Mouse (Mus musculus) limb, embryonic 11.5 days (tissue): ENCODE measurements around the gene Slc35b3. TPM values are rescaled to one million over a fixed set of nuclear protein-coding genes. Genes with fewer than 3 reads are reported as not detected.

ENCODE experiments used
- ATAC-seq: fragments of 200-750 bp; cut with Nextera tagmentation; 2 replicates; pipeline ENCODE4 v1.8.0; 2017; ENCODE audit warnings: low read depth; ENCODE audit not compliant: insufficient number of reproducible peaks, low FRiP score, low TSS enrichment
- DNase-seq: peaks from one replicate; pipeline ENCODE4 v3.0.0-alpha.2; 2015; ENCODE audit warnings: low spot score
- H3K27ac ChIP-seq: fragments of 300-500 bp; sonication (generic); replicated peaks from 2 replicates; pipeline ENCODE4 v1.5.1; 2014; ENCODE audit warnings: low read depth, mild to moderate bottlenecking, low read length
- H3K27me3 ChIP-seq: fragments of 300-500 bp; sonication (generic); 2 replicates; pipeline ENCODE4 v1.6.1; 2014; ENCODE audit warnings: mild to moderate bottlenecking, low read length, mixed read lengths; ENCODE audit not compliant: control insufficient read depth, insufficient read depth
- H3K36me3 ChIP-seq: fragments of 300-500 bp; sonication (generic); 2 replicates; pipeline ENCODE4 v1.6.1; 2014; ENCODE audit warnings: mild to moderate bottlenecking, low read length, moderate library complexity, mixed read lengths; ENCODE audit not compliant: control insufficient read depth, insufficient read depth
- H3K4me1 ChIP-seq: fragments of 300-500 bp; sonication (generic); 2 replicates; pipeline ENCODE4 v1.6.1; 2014; ENCODE audit warnings: low read length, mixed read lengths; ENCODE audit not compliant: control insufficient read depth, insufficient read depth
- H3K4me2 ChIP-seq: fragments of 300-500 bp; sonication (generic); 2 replicates; pipeline ENCODE4 v1.6.1; 2014; ENCODE audit warnings: low read depth, mild to moderate bottlenecking, moderate library complexity; ENCODE audit not compliant: severe bottlenecking
- H3K4me3 ChIP-seq: fragments of 300-500 bp; sonication (generic); 2 replicates; pipeline ENCODE4 v1.5.1; 2014; ENCODE audit warnings: low read depth, low read length
- H3K9ac ChIP-seq: fragments of 300-500 bp; sonication (generic); 2 replicates; pipeline ENCODE4 v1.6.1; 2014; ENCODE audit warnings: mild to moderate bottlenecking, low read length
- H3K9me3 ChIP-seq: fragments of 300-500 bp; sonication (generic); 2 replicates; pipeline ENCODE4 v1.6.1; 2016; ENCODE audit warnings: low read length; ENCODE audit not compliant: control insufficient read depth
- WGBS: fragments of 180-500 bp; shearing (Covaris S2); extraction: QIAGEN DNeasy Blood & Tissue Kit; methylation state at CpG from one replicate; pipeline ENCODE4 v1.1.7; 2014; 5-methylcytosine and 5-hydroxymethylcytosine counted together
- polyA plus RNA-seq: library from polyadenylated mRNA; unstranded; fragments of >200 nt; fragmentation: Nextera tagmentation; extraction: Ambion mirVana; gene quantifications from 2 replicates; pipeline ENCODE4 v1.2.1, GENCODE M21; 2014

Gene Slc35b3
- 30.4 and 34.6 TPM in 2 replicates for polyA plus RNA-seq

DNA sequence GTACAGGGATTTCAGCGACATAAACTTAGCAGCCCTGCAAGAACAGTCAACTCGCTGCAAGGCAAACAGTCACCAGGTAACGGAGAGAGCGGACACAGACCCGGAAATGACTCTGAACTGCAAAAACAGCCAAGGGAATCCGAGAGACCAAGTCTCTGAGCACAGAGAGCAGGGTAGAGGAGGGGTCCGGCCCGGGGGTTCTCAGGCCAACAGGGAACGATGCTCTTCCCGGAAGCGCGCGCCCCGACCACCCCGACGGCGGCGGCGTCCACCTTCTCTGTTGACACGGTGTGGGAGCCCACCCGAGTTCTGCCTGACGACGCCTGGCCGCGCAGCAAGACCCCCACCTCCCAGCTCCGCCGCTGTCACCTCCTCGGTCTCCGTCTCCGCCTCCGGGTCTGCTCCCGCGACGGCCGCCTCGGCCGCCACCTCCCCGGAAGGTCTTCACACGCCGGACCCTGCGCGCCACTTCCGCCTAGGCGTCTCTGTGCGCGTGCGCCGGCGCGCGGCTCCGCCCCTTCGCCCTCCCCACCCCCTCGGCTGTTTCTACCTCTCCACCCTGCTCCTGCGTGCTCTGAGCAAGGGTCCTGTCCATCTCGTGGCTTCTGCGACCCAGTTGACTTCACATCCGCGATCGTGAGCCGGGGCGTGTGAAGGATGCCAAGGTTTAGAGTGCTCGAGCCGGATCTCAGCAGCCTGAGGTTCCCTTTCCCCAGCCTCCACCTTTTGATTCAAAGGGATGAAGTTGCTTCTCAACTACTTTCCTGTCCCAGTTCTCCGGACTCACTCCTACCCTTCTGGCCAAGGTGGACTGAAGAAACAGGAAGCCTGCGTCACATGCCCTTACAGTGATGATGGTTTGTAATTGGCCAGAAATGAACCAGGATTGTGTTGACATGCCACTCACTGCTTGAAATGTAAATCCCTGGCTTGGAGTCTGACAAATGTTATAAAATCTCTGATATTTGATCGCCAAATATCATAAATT lies at the start of gene Slc35b3:
TSS of gene Slc35b3 (minus strand) at position 813 of the 988 bp plus-strand sequence.
- Histone ChIP-seq H3K9ac (peak within 1 kb of the TSS; percentile 76), H3K27me3 (no peaks in the 10 kb centered on the region), H3K9me3 (no peaks in the 10 kb centered on the region), H3K36me3 (no peaks in the 10 kb centered on the region), H3K4me3 (peak within 1 kb of the TSS; percentile 89), H3K4me1 (no peaks in the 10 kb centered on the region), H3K4me2 (peak within 1 kb of the TSS; percentile 58), H3K27ac (peak within 1 kb of the TSS; percentile 9)
- WGBS, result 2% methylated on average over 66 of the region's 67 CpGs
- ATAC-seq (peak; percentile 97), DNase-seq (peak; percentile 90)

DNA sequence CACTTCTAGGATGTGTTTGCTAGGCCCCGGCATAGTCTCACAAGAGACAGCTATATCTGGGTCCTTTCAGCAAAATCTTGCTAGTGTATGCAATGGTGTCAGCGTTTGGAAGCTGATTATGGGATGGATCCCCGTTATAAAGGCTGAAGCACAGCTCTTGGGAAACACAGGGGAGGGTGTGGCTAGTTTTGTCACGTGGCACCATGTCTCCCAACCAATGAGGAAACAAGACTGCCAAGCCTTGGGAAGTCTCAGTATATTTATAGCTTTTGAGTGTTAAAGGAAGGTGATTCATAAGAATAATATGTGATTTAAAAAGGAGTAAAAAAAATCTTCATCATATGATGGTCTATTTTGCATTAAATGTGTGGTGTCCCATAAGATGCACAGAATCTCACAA lies 49.6 kb upstream of the Slc35b3 start:
- H3K4me1 ChIP-seq, result no peaks in the 10 kb centered on the region
- no peak overlapping the region for H3K9ac ChIP-seq
- H3K4me3 ChIP-seq, result no peak overlapping the region
- no peaks in the 10 kb centered on the region for H3K9me3 ChIP-seq
- H3K27ac ChIP-seq, result no peak overlapping the region
- H3K27me3 ChIP-seq, result no peaks in the 10 kb centered on the region
- no peak overlapping the region for H3K4me2 ChIP-seq
- H3K36me3 ChIP-seq, result no peaks in the 10 kb centered on the region
- WGBS, result 90% methylated on average over 4 of the region's 4 CpGs
- ATAC-seq (no peak), DNase-seq (no peak)

DNA sequence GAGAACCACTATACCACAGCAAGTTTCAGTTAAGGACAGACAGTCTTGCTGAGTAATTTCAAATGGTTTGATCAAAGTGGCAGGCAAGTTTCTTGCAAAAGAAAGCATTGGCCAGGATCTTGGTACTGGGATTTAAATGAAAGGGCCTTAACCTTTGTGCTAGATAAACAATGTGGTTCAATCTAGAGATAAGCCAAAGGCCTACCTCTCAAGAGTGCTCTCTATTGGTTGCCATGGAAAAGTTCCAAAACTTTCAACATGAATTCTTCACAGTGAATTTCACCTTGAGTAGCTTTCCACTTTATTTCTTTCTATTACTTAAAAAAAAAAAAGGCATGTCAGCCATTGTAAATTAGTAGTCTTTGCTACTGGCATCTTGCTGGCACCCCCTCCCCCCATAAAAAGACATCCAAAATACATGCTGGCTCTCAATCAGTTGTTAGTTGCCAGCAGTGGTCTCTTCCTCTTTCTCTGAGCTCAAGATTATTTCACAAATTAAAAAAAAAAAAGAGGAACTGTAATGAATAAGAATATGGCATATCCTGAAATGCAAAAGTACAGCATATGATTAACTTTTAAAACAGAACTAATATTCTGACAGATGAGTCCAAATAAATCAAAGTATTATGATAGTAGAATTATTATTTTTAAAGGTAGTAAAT lies 42.6 kb upstream of the Slc35b3 start:
- H3K9me3 ChIP-seq, result no peaks in the 10 kb centered on the region
- H3K36me3 ChIP-seq, result no peaks in the 10 kb centered on the region
- no peaks in the 10 kb centered on the region for H3K4me1 ChIP-seq
- no peak overlapping the region for H3K9ac ChIP-seq
- ATAC-seq (no peak), DNase-seq (no peak)
- H3K27ac ChIP-seq, result no peak overlapping the region
- H3K4me2 ChIP-seq, result no peak overlapping the region
- no peaks in the 10 kb centered on the region for H3K27me3 ChIP-seq
- no peak overlapping the region for H3K4me3 ChIP-seq

DNA sequence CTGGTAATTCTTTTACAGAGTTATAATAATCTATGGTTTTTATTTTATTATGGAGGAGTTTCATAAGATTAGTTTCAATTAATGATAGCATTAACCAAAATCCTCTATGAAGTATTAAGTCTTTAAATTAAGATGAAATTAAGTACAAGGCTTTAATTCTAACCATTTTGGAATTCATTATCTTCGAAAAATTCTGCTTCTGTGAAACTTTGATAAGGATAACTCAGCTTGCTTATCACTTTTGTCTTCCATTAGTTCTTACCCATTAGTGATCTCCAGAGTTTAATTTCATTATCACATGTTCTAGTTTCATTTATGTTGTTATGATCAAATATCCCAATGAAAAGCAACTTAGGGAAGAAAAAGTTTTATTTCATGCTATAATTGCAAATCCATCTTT lies 41.7 kb upstream of the Slc35b3 start:
- DNase-seq (no peak), ATAC-seq (no peak)
- no peak overlapping the region for H3K4me2 ChIP-seq
- no peak overlapping the region for H3K4me3 ChIP-seq
- no peaks in the 10 kb centered on the region for H3K9me3 ChIP-seq
- H3K27me3 ChIP-seq, result no peaks in the 10 kb centered on the region
- H3K4me1 ChIP-seq, result no peaks in the 10 kb centered on the region
- H3K27ac ChIP-seq, result no peak overlapping the region
- no peak overlapping the region for H3K9ac ChIP-seq
- WGBS, result 76% methylated on average over 1 of the region's 1 CpGs
- H3K36me3 ChIP-seq, result no peaks in the 10 kb centered on the region

DNA sequence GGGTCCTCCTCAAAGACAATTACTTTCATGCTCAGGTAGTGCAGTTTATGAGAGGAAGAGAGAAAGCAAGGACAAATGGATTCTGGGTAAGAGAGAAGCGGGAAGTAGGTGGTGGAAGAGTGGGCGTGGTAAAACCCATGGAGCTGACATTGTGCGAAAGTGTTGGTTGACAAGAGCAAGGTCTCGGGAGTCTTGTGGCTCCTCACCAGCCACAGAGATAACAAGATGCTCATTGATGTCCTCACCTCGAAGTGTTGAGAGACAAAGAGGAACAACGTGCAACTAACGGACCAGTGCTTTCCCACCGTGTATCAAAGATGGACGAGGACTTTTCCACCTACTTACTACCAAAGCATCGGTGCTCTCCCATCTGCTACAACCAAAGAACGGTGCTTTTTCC lies 40.8 kb upstream of the Slc35b3 start:
- Histone ChIP-seq H3K4me1 (no peaks in the 10 kb centered on the region), H3K36me3 (no peaks in the 10 kb centered on the region), H3K4me3 (no peak overlapping the region), H3K27ac (no peak overlapping the region), H3K27me3 (no peaks in the 10 kb centered on the region), H3K9me3 (no peaks in the 10 kb centered on the region), H3K4me2 (no peak overlapping the region), H3K9ac (no peak overlapping the region)
- ATAC-seq, result no peak
- no peak for DNase-seq
- 93% methylated on average over 11 of the region's 11 CpGs for WGBS

DNA sequence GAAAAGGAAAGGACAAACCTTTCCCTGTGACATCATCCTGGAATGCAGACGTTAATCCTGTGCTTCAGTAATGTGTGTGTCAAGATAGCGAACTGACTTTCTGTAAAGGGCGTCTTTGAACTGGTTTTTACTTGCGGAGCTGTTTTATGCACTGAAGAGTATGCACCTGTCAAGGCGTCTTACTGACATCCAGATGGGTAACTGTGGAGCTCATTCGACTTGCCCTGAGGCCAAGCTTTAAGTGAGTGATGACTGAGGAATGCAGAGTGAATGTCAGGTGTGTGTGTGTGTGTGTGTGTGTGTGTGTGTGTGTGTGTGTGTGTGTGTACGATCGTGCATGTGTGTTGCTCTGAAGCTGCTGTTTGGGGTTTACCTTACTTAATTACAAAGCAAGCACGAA lies 38.3 kb upstream of the Slc35b3 start:
- H3K9ac ChIP-seq, result no peak overlapping the region
- DNase-seq, result no peak
- no peak overlapping the region for H3K4me2 ChIP-seq

DNA sequence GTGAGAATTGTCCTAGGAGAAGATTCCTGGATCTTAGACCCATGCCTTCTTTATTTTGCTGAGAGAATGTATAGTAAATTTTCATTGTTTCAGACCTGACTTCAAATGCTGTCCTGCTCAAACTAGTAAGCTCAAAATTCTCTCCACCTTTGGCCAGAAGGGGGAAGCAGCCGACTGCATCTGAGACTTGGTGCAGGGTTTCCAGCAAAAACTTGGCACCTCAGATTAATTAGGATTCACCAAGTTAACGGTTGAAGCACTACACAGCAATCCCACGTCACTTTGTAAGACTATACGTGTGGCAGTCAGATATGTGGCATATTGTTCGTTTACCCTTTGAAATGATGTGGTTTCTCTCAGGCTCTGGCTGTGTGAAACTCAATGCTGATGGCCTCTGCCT lies 31.9 kb upstream of the Slc35b3 start:
- Histone ChIP-seq H3K9ac (no peak overlapping the region), H3K4me2 (no peak overlapping the region), H3K9me3 (no peaks in the 10 kb centered on the region), H3K4me3 (no peak overlapping the region), H3K27me3 (no peaks in the 10 kb centered on the region), H3K4me1 (no peaks in the 10 kb centered on the region), H3K36me3 (no peaks in the 10 kb centered on the region), H3K27ac (no peak overlapping the region)
- no peak for ATAC-seq
- 29% methylated on average over 5 of the region's 5 CpGs for WGBS
- peak; percentile 63 for DNase-seq

More for the DNA sequence above, 38.3 kb upstream of the Slc35b3 start:
- Histone ChIP-seq H3K9me3 (no peaks in the 10 kb centered on the region), H3K4me1 (no peaks in the 10 kb centered on the region), H3K27ac (no peak overlapping the region), H3K4me3 (no peak overlapping the region), H3K36me3 (no peaks in the 10 kb centered on the region), H3K27me3 (no peaks in the 10 kb centered on the region)
- 67% methylated on average over 9 of the region's 9 CpGs for WGBS
- ATAC-seq, result no peak

DNA sequence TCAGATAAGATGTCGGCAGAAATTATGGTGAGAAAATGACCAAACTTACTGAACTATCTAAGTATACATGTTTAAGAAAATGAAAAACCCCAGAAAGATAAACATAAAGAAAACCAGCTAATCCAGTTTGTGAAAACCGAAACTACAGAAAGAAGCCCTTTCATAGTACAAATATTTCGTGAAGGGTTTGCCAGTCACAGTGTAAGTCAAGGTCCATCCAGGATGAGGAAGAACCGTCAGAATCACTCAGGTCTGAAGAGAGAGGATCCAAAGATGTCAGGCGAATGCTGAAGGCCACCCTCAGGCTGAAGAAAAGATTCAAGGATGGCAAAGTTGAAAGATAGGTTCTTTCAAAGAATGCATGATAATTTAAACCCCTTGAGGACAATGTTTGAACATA lies 23.1 kb upstream of the Slc35b3 start:
- Histone ChIP-seq H3K36me3 (no peaks in the 10 kb centered on the region), H3K4me1 (no peaks in the 10 kb centered on the region), H3K9ac (no peak overlapping the region), H3K9me3 (no peaks in the 10 kb centered on the region), H3K4me3 (no peak overlapping the region), H3K27ac (no peak overlapping the region), H3K27me3 (no peaks in the 10 kb centered on the region), H3K4me2 (no peak overlapping the region)
- WGBS, result 81% methylated on average over 5 of the region's 5 CpGs
- no peak for ATAC-seq
- no peak for DNase-seq
